Mouse (Mus musculus) right cerebral cortex, postnatal 4 days (tissue): Measurements from ENCODE around the gene Gm49510.
A peak's percentile ranks its signal among the peaks of the same experiment; 100 is the strongest.

Source experiments
- DNase-seq: peaks from one replicate; pipeline ENCODE4 v3.0.0-alpha.2; 2022

The Gm49510 gene

DNA sequence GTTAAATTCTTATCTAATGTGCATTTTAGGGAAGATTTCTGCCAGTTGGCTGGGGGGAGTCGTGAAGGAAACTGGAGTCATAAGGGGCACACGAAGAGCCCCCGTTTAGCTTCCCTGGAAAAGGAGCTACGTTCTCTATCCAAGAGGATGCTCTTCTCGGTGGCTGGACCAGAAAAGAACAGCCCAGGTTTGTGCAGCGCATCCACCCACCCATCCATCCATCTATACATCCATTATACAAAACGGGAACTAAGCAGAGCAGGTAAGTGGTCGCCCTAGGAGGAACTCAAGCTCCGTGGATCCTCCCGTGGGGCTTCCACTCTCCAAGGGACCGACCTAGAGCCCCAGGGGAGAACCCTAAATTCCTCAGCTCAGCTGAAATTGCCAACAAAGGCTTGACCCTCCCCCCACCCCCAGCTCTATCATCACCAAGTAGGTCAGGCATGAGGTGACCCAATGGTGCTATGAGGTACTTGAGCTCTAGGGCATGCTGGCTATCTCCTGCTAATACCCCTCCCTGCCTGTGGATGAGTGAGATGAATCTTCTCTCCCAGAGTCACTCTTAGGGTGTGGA, 48.8 kb downstream of the Gm49510 start:
- DNase-seq = no peak

DNA sequence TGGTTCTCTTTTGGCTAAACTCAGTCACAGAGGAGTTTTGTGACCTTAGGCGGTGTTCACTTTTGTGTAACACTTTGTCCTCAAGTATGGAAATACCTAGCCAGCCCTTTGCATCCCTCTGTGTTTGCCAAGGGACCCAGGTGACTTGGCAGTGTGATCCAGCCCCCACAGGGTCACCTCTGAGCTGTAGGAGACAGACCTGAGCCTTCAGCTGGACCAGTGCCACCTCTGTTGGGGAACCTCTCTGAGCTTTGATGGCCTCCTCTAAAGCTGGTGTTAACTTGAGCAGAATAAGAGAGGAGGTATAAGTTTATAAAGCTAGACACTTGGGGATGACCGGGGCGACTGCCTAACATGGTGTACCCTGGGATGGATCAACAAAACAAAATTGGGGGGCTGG, 49.4 kb downstream of the Gm49510 start:
- DNase-seq = no peak

DNA sequence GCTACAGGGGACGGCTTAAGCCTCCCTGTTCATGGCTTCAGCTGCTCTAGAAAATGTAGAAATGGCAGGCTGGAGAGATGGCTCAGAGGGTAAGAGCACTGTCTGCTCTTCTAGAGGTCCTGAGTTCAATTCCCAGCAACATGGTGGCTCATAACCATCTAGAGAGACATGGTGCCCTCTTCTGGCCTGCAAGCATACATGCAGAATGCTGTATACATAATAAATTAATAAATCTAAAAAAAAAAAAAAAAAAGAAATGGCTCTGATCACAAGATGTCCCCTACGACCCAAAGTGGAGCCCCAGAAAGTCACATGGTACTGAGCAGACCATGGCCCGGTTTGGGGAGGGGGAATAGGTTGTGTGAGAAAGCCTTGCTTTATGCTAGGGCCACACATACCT, 56.2 kb downstream of the Gm49510 start:
- no peak for DNase-seq

DNA sequence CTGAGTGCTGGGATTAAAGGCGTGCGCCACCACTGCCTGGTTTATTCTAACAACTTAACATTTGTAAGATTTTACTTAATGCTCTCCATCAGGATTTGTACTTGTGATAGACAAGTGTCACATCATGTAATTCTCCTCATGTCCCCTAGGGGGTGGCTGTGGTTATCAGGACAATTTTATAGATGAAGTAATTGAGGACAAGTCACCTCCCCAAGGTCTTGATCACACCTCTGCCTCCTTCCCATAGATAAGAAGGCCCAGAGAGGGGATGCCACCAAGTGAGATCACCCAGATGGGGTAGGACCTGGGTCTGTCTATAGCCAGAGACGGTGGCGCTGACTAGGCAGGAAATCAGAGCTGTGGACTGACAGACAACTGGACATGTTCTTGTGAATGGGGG, 56.9 kb downstream of the Gm49510 start:
- DNase-seq = no peak

DNA sequence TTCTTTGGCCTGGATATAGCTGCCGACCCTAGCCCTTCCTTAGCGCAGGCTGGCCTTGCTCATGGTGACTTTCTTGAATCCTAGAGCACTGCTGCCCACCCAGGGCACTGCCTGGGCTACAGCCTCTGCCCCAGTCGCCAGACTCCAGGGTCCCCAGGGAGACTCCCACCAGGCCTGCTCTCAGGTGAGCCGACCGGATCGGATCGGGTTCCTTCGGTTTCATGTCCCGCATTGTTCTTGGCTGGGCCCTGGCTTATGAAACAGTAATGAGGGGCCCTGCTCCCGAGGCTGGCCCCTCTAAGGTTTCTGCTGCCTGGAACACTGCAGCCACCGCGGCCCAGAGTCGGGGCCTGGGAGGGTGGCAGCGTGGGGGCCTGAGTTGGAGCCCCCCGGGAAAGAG, 57.6 kb downstream of the Gm49510 start:
- DNase-seq = no peak

DNA sequence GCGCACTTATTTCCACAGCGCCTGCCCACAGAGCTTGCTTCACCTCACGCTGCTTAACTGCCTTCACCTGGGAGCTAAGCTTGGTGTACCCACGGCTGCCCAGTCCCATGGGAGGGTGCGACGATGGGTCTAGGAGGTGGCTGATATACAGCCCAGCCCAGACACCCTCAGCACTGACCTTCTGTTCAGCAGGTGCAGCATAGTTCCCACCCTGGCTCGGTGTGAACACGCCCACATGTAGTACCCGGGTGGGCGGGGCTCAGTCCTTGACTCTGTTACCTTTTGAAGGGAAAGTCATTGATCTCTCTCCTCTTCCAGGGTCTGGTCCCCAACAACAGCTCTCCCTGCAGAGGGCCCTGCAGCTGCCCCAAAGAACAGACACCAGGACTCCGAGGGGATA, 60.1 kb downstream of the Gm49510 start:
- DNase-seq = no peak

DNA sequence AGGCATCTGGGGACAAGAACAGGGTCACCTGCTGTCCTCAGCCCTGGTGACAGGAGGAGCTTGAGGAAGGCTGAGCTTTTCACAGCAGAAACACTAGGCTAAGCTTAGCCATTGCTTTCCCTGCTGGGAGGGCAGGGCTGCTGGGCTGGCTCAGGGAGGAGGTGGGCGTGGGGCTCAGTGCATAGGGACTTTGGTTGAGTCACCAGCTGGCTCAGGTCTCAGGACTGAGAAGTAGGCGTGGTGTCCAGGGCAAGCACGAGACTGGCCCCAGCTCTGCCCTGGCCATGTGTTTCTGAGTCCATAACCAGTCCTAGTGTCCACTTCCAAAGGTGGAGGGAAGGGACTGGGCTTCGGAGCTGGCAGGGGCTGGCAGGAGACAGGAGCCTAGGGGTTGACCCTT, 60.6 kb downstream of the Gm49510 start:
- DNase-seq = no peak

DNA sequence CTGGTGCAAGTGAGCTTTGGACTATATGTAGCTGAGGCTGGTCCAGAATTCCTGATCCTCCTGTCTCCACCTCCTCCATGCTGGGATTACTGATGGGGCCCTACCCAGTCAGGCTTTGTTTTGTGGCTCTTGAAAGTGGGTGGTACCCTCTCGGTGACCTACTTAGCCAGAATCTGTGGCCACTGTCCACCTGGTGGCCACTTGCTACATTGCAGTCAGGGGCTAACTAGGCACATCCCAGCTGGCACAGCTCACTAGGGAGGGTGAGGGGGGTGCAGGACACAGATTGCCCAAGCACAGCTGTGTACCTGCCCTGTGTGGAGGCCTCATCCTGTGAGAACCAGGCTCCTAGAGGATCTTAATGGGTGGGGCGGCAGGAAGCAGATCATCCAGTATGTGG, 63.4 kb downstream of the Gm49510 start:
- DNase-seq = peak; percentile 66
